Mouse (Mus musculus): Measurements from ENCODE around the gene Arl6ip1. TPM values are rescaled to one million over a fixed set of nuclear protein-coding genes. Genes with fewer than 3 reads are reported as not detected.

Gene Arl6ip1
- total and polyA plus RNA-seq, 3 experiments, result 214 to 248 (median 234) TPM

DNA sequence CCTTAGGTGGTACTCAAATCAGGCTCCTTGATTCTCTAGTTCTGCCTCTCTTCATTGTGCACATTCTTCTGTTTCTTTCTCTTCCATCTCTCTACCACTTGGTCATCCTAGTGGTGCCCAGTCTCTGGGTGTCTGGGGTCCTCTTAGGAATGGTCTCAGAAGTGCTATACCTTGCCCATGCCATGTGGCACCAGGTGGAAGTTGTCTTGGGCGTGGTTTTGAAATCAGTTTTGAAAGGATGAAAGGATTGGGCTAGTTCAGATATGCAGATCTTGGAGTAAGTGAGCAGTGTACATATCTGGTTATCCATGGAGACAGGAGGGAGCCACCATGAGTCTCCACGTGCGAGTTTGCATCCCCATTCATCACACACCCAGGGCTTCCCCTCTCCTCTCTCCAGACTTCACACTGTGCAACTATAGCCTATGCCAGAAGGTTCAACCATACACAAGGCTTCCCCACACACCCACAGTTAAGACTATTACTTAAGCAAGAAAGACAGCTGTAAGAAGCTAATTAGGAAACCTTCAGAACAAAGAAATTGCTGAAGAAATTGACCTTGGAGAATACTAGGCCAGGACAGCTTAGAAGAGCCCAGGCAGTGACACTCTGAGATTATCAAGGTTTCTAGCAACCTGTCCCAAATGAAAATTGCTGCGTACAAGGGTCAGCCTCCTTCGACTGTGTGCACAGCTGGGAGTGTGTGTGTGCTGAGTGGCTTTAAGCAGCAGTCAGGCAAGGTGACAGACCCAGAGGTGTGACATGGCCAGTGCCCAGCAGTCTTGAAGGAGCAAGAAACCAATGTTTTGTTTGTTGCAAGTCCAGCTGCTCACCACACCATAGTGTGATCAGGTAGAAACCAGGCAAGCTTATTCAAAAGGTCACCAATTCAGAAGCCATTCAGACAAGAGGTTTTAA lies 25.7 kb downstream of the Arl6ip1 start:
- peaks cover 41 to 59% of the 10 kb centered on the region in 2 experiments for H3K36me3 ChIP-seq (replicated peaks in 1 of 2; ENCODE audit: control insufficient read depth in 1 of 2, insufficient read depth in 1 of 2, low read length in 1 of 2)
- H3K27me3 ChIP-seq (replicated peaks), result no peaks in the 10 kb centered on the region
- no peak overlapping the region for H3K4me3 ChIP-seq (replicated peaks in 1 of 3; ENCODE audit: low read depth in 2 of 3, low read length in 2 of 3, poor library complexity in 1 of 3)
- H3K79me2 ChIP-seq (replicated peaks; ENCODE audit: control insufficient read depth, extremely low read depth, insufficient read depth, poor library complexity, severe bottlenecking), result peaks cover 15% of the 10 kb centered on the region
- H3K4me2 ChIP-seq (ENCODE audit: insufficient read depth, low read depth, poor library complexity, severe bottlenecking), result no peak overlapping the region
- no peaks in the 10 kb centered on the region for H3K9me3 ChIP-seq (replicated peaks; ENCODE audit: low read length)
- TF ChIP-seq UBTF (IDR thresholded peaks at IDR 0.05; ENCODE audit: low read depth, low read length) (no peak), SMC3 (IDR thresholded peaks at IDR 0.05; ENCODE audit: low read depth, low read length) (peak; percentile 3; the same call in 1 of the 2 replicates), POLR2A (IDR thresholded peaks at IDR 0.05; ENCODE audit: low read depth, low read length) (0 out of 2 replicates have a peak, but pooled peaks have one; percentile 9), NELFE (IDR thresholded peaks at IDR 0.05; ENCODE audit: low read depth, low read length) (no peak), BHLHE40 (IDR thresholded peaks at IDR 0.05; ENCODE audit: low read depth, low read length) (no peak), ZNF384 (IDR thresholded peaks at IDR 0.05; ENCODE audit: low read depth, low read length) (no peak), POLR2AphosphoS2 (IDR thresholded peaks at IDR 0.05; ENCODE audit: low read depth, low read length) (peak; percentile 97), CHD2 (IDR thresholded peaks at IDR 0.05; ENCODE audit: low read length) (peak; percentile 62; the same call in 1 of the 2 replicates), RCOR1 (conservative IDR thresholded peaks at IDR 0.05; ENCODE audit: low read depth, low read length) (no peak), MYC (IDR thresholded peaks at IDR 0.05; ENCODE audit: low read depth, low read length) (0 out of 2 replicates have a peak, but pooled peaks have one; percentile 14), CTCF (conservative IDR thresholded peaks at IDR 0.05 in 1 of 2, IDR thresholded peaks at IDR 0.05 in 1 of 2; ENCODE audit: low read depth in 2 of 2, low read length in 2 of 2) (no peak)
- in situ Hi-C loops (cut with MboI; ENCODE audit: low pct_ligation_motif_present, low pct_unique_long_range_greater_than_20kb, low sequenced_read_pairs), result loop anchor here (25.0 kb wide), 2 partner anchors 616 to 691 kb away; no protein-coding TSS in a partner anchor
- peaks cover 6 to 49% of the 10 kb centered on the region in 2 experiments; a peak in 3 of 4 replicates for H3K4me1 ChIP-seq (ENCODE audit: control insufficient read depth in 1 of 2, insufficient read depth in 2 of 2)
- DNase-seq (ENCODE audit: extremely low read depth), result peak; percentile 36
- peak overlapping the region; percentile 79 for H3K27ac ChIP-seq (ENCODE audit: insufficient read depth, low read depth)
- dilution Hi-C loops (cut with MboI; ENCODE audit: extremely low pct_ligation_motif_present, extremely low pct_unique_long_range_greater_than_20kb, low sequenced_read_pairs), result no loop called here
- no peak overlapping the region for H3K9ac ChIP-seq (ENCODE audit: insufficient read depth, low read depth)

DNA sequence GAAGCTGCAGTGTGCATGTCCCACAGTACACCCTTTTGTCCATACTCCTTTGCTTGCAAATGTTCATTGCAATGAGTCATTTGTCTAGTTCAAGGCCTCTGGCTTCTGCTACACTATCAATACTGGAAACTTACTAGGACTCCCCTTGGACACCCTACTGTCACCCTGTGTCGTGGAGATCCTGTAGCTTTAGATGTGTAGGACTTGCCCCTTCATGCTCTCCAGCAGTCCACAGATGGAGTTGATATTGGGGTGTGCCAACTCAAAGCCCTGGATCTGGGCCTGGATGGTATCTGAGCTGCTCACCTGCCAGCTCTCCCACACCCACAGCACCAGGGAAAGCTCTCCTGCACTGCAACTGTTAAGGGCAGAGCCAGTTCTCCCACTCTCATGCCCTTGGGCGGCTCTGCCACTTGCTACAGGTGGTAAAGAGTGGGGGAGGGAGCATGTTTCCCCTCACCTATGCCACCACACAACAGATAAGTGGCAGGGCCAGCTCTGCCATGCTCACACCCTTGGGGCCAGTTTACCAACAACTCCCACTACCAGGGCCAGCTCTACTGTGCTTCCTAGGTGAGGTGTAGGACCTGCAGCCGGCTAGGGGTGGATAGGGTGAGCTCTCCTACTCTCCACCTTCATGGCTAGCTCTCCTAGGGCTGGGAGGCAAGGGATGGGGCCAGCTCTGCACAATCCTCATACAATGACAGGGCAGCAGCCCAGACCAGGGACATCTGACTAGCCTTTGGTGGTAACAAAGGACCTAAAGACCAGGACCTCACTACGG lies 26.6 kb downstream of the Arl6ip1 start:
- no peak overlapping the region for H3K4me2 ChIP-seq (ENCODE audit: insufficient read depth, low read depth, poor library complexity, severe bottlenecking)
- H3K36me3 ChIP-seq (replicated peaks in 1 of 2; ENCODE audit: control insufficient read depth in 1 of 2, insufficient read depth in 1 of 2, low read length in 1 of 2), result peaks cover 32 to 50% of the 10 kb centered on the region in 2 experiments
- in situ Hi-C loops (cut with MboI; ENCODE audit: low pct_ligation_motif_present, low pct_unique_long_range_greater_than_20kb, low sequenced_read_pairs), result loop anchor here (25.0 kb wide), 2 partner anchors 616 to 691 kb away; no protein-coding TSS in a partner anchor
- H3K27ac ChIP-seq (ENCODE audit: insufficient read depth, low read depth), result peak overlapping the region; percentile 30; the same call in 1 of the 2 replicates
- no peaks in the 10 kb centered on the region for H3K9me3 ChIP-seq (replicated peaks; ENCODE audit: low read length)
- H3K79me2 ChIP-seq (replicated peaks; ENCODE audit: control insufficient read depth, extremely low read depth, insufficient read depth, poor library complexity, severe bottlenecking), result peaks cover 6% of the 10 kb centered on the region
- H3K4me1 ChIP-seq (ENCODE audit: control insufficient read depth in 1 of 2, insufficient read depth in 2 of 2), result peaks cover 5 to 40% of the 10 kb centered on the region in 2 experiments; a peak in 3 of 4 replicates
- dilution Hi-C loops (cut with MboI; ENCODE audit: extremely low pct_ligation_motif_present, extremely low pct_unique_long_range_greater_than_20kb, low sequenced_read_pairs), result no loop called here
- no peak for TF ChIP-seq NELFE (IDR thresholded peaks at IDR 0.05; ENCODE audit: low read depth, low read length)
- TF ChIP-seq POLR2A (IDR thresholded peaks at IDR 0.05; ENCODE audit: low read depth, low read length), result peak; percentile 41; the same call in 1 of the 2 replicates
- H3K9ac ChIP-seq (ENCODE audit: insufficient read depth, low read depth), result no peak overlapping the region
- no peak overlapping the region for H3K4me3 ChIP-seq (replicated peaks in 1 of 3; ENCODE audit: low read depth in 2 of 3, low read length in 2 of 3, poor library complexity in 1 of 3)
- DNase-seq (ENCODE audit: extremely low read depth), result peak; percentile 38
- H3K27me3 ChIP-seq (replicated peaks), result no peaks in the 10 kb centered on the region

Data from CH12.LX (cell line).